Comparison of ENCODE assay signal across 6 mouse cellular contexts in the genomic region with DNA sequence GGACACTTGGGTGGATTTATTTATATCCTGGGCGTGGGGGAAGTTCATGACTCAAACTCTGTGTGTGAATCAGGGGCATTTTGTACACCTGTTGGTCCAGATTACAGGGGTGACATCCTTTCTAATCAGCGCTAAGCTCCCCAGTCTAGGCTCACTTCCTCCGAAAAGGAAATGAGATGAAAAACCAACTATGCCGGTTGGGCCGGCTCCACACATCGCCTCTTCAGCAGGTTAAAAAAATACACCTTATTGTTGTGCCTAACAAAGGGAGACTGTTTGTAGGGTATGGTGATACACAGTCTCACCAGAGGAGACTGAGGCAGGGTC.
"Had no signal": no experiment of that assay in that cellular context is flagged by ENCODE, and none has a peak within 500 bp of the region (broad histone marks: within the 10 kb centered on the region; RNA-seq: fewer than 3 reads in every experiment).

No protein-coding gene starts in this region.

- H3K9me3 ChIP-seq: limb, embryonic 13.5 days; midbrain, embryonic 10.5 days; neural tube, embryonic 12.5 days had no signal

- DNase-seq: layer of hippocampus, adult 9-11 months; layer of hippocampus, postnatal 36 days had no signal

- H3K4me1 ChIP-seq: neural tube, embryonic 12.5 days had no signal

- H3K27ac ChIP-seq: limb, embryonic 13.5 days; liver, embryonic 14.5 days; midbrain, embryonic 10.5 days; neural tube, embryonic 12.5 days had no signal

- H3K27me3 ChIP-seq: limb, embryonic 13.5 days; neural tube, embryonic 12.5 days had no signal

- H3K4me3 ChIP-seq: limb, embryonic 13.5 days; midbrain, embryonic 10.5 days; neural tube, embryonic 12.5 days had no signal

- H3K36me3 ChIP-seq: limb, embryonic 13.5 days; midbrain, embryonic 10.5 days; neural tube, embryonic 12.5 days had no signal

- H3K4me2 ChIP-seq: limb, embryonic 13.5 days; neural tube, embryonic 12.5 days had no signal

- H3K9ac ChIP-seq: limb, embryonic 13.5 days; liver, embryonic 14.5 days; neural tube, embryonic 12.5 days had no signal
